Mouse (Mus musculus) left cerebral cortex, adult 11 months (tissue): ENCODE measurements around the gene Rufy4.

Experiments
- DNase-seq: peaks from one replicate; pipeline ENCODE4 v3.0.0; 2022; ENCODE audit warnings: low spot score

The Rufy4 gene

GRCm38 (mm10) chr1:74106214-74106613 is 19.1 kb upstream of the Rufy4 start:
- no peak for DNase-seq

GRCm38 (mm10) chr1:74107931-74108618 is 17.3 kb upstream of the Rufy4 start:
- DNase-seq, result no peak

GRCm38 (mm10) chr1:74109670-74110069 is 15.7 kb upstream of the Rufy4 start:
- no peak for DNase-seq

- no peak for DNase-seq
Observed at GRCm38 (mm10) chr1:74110932-74111695, 14.2 kb upstream of the Rufy4 start.

GRCm38 (mm10) chr1:74111696-74112030 is 13.7 kb upstream of the Rufy4 start:
- DNase-seq, result no peak

- no peak for DNase-seq
Observed at GRCm38 (mm10) chr1:74113071-74113470, 12.3 kb upstream of the Rufy4 start.

- no peak for DNase-seq
Observed at GRCm38 (mm10) chr1:74117876-74118275, 7.5 kb upstream of the Rufy4 start.

GRCm38 (mm10) chr1:74119115-74119514 is 6.2 kb upstream of the Rufy4 start:
- DNase-seq, result no peak

- DNase-seq, result no peak
Observed at GRCm38 (mm10) chr1:74121138-74121537, 4.2 kb upstream of the Rufy4 start.

GRCm38 (mm10) chr1:74121821-74122576 is 3.3 kb upstream of the Rufy4 start:
- no peak for DNase-seq

GRCm38 (mm10) chr1:74123215-74123614 is 2.1 kb upstream of the Rufy4 start:
- no peak for DNase-seq

- no peak for DNase-seq
Observed at GRCm38 (mm10) chr1:74124021-74124981, 1.0 kb upstream of the Rufy4 start, which contains the start of gene Tns1. TSS of gene Tns1 (minus strand) at chr1:74124449.

GRCm38 (mm10) chr1:74130883-74131659 is 5.7 kb downstream of the Rufy4 start:
- DNase-seq, result no peak

- no peak for DNase-seq
Observed at GRCm38 (mm10) chr1:74132011-74132410, 6.7 kb downstream of the Rufy4 start.

GRCm38 (mm10) chr1:74133954-74134353 is 8.6 kb downstream of the Rufy4 start:
- DNase-seq, result no peak

- DNase-seq, result no peak
Observed at GRCm38 (mm10) chr1:74135326-74135950, 10.1 kb downstream of the Rufy4 start.

GRCm38 (mm10) chr1:74139415-74139814 is 14.1 kb downstream of the Rufy4 start:
- DNase-seq, result no peak

- no peak for DNase-seq
Observed at GRCm38 (mm10) chr1:74141781-74142180, 16.4 kb downstream of the Rufy4 start.

GRCm38 (mm10) chr1:74149106-74149885 is 24.0 kb downstream of the Rufy4 start:
- DNase-seq, result no peak

GRCm38 (mm10) chr1:74150101-74150500 is 24.8 kb downstream of the Rufy4 start:
- DNase-seq, result no peak
